Mouse (Mus musculus): ENCODE measurements around the gene Pmel. TPM values are rescaled to one million over a fixed set of nuclear protein-coding genes. Genes with fewer than 3 reads are reported as not detected.

Pmel gene
- polyA plus RNA-seq, 1 experiment from 2014 or later, result 2.3 TPM

DNA sequence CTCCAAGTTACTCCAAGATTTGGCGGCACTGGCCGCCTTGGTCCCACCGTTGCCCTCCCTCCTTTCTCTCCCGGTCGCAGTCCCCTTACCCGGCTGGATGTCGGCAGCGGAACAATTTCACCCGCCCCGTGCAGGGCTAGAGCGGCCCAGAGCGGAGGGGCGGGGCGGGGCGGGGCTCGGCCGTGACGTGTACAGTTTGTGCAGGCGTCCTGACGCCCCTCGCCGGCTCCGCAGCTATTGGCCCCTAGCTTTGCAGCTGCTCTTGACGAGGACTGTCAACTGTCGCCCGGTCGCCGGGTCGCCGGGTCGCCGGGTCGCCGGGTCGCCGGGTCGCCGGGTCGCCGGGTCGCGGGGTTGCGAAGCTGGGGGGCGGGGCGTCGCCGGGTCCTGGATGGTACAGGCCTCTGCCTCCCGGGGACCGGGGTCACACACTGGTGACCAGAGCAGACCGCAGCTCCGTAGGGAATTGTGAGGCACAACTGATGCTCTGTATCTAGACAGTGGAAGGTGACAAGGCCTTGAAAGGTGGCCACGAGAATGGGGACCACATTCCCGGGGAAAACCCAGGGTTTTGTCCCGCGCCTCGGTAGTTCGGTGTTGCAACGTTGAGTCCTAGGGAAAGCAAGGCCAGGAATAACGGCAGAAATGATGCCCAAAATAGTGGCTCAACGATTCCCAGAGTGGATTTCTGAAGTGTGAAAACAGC lies 30.1 kb upstream of the Pmel start, which contains the start of gene Suox:
Gene Suox, minus strand, starts transcription at position 311 of the 706 bp plus-strand sequence.
- H3K36me3 ChIP-seq, result peaks cover 22% of the 10 kb centered on the region
- no peaks in the 10 kb centered on the region for H3K27me3 ChIP-seq
- peaks cover 19% of the 10 kb centered on the region for H3K4me1 ChIP-seq
- peak within 1 kb of the TSS; percentile 48; the same call in 1 of the 2 replicates for H3K27ac ChIP-seq
- H3K9ac ChIP-seq, result peak within 1 kb of the TSS; percentile 72
- peak; percentile 92 for ATAC-seq (ENCODE audit: low FRiP score, low read depth)
- H3K9me3 ChIP-seq, result no peaks in the 10 kb centered on the region
- WGBS, result under 1% methylated on average over 60 of the region's 60 CpGs
- peak within 1 kb of the TSS; percentile 67 for H3K4me3 ChIP-seq
- H3K4me2 ChIP-seq (replicated peaks), result peak within 1 kb of the TSS; percentile 89

DNA sequence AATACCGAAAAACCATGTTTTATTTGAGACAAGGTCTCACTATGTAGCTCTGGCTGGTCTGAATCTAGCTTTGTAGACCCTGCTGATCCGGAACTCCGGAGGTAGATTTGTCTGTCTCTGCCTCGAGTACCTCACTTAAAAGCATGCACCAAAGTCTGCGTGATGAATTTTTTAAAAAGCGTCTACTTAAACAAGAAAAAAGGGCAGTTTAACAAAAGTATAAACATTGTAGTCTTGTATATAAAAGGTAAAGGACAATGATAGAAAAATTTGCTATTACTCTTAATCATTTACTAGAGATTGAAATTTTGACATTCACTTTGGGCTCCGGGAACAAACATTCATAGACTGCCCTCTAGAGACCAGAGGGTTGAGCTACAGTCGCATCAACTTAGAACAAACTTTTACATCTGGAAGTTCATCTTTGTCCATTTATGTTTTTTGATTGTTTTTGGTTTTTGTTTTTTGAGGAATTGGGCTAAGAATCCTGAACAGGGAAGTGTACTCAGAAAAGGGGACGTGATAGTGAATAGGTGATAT lies 29.5 kb upstream of the Pmel start:
- Histone ChIP-seq H3K9ac (peak overlapping the region; percentile 72), H3K4me2 (replicated peaks) (peak overlapping the region; percentile 89), H3K27me3 (no peaks in the 10 kb centered on the region), H3K4me1 (peaks cover 16% of the 10 kb centered on the region), H3K36me3 (peaks cover 28% of the 10 kb centered on the region), H3K4me3 (peak overlapping the region; percentile 67), H3K9me3 (no peaks in the 10 kb centered on the region), H3K27ac (peak overlapping the region; percentile 48; the same call in 1 of the 2 replicates)
- no peak for ATAC-seq (ENCODE audit: low FRiP score, low read depth)
- WGBS, result 3% methylated on average over 9 of the region's 9 CpGs

DNA sequence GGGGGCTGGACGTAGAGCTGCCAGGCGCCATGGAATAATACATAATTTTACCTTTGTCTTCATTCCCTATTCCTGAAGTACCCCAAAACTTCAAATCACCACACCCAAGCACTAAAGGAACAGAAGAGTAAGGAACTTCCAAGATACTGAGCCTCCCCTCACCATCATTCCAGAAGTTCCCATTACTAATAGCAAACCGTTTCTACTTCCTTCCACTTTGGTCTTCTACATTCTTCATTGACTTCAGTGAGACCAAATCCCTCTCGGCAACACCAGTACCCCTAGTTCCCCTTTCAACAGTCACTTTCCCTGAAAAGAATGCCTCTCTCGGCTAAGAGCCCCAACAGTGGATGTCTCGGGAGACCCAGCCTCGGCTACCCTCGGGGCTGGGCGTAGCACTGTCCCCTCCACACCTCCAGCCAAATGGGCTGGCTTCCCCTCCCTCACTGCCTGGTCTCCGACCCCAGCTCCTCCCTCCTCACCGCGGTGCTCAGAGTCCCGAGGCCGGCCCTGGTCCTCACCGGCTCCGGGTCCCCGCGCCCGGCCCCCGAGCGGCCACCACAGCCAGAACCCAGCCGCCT lies 8.5 kb upstream of the Pmel start:
- Histone ChIP-seq H3K4me1 (peaks cover 10% of the 10 kb centered on the region), H3K4me3 (peak overlapping the region; percentile 95), H3K36me3 (peaks cover 29% of the 10 kb centered on the region), H3K9ac (peak overlapping the region; percentile 96), H3K4me2 (replicated peaks) (peak overlapping the region; percentile 75), H3K27me3 (no peaks in the 10 kb centered on the region), H3K9me3 (no peaks in the 10 kb centered on the region), H3K27ac (peak overlapping the region; percentile 98)
- WGBS, result 2% methylated on average over 22 of the region's 22 CpGs
- ATAC-seq (ENCODE audit: low FRiP score, low read depth), result no peak

DNA sequence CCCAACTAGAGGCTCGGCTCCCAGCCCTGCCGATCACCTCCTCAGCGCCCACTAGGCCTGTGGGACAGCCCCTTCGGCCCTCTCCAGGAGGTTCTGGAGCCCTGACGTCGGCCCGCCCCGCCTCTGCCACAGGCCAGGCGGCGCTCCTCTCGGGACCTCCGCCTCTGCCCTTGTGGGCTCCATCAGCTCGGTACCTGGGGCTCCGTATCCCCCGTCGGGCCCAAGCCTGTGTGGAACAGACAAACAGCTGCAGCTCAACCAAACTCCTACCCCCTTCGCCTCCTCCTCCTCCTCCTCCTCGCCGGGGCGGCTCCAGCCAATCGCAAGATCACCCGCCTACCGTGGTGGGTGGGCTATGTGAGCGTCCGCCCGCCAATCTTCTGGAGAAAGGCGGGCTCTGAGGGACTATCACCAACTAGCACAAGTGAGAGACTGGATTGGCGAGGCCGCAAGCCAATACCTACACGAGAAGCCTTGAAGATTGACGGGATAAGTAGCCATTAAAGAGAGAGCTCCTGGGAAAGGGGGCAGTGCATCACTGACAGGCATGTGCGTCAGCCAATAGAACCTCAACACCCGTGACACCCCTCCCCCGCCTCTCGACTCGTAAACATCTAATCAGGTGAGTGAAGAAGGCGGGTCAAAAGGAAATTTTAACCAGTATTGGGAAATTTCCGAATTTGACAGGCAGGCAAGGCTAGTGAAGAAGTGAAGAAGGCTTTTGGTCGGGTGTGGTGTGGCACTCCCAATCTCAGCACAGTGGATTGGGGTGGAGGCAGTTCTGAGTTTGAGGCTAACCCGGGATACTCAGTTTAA lies 7.8 kb upstream of the Pmel start, which contains the start of gene Rab5b:
Gene Rab5b, minus strand, starts transcription at position 273 of the 816 bp plus-strand sequence.
- 1% methylated on average over 40 of the region's 40 CpGs for WGBS
- Histone ChIP-seq H3K9me3 (no peaks in the 10 kb centered on the region), H3K27ac (peak within 1 kb of the TSS; percentile 98), H3K4me1 (peaks cover 10% of the 10 kb centered on the region), H3K4me2 (replicated peaks) (peak within 1 kb of the TSS; percentile 75), H3K27me3 (no peaks in the 10 kb centered on the region), H3K36me3 (peaks cover 36% of the 10 kb centered on the region), H3K4me3 (peak within 1 kb of the TSS; percentile 95), H3K9ac (peak within 1 kb of the TSS; percentile 96)
- peak; percentile 98 for ATAC-seq (ENCODE audit: low FRiP score, low read depth)

DNA sequence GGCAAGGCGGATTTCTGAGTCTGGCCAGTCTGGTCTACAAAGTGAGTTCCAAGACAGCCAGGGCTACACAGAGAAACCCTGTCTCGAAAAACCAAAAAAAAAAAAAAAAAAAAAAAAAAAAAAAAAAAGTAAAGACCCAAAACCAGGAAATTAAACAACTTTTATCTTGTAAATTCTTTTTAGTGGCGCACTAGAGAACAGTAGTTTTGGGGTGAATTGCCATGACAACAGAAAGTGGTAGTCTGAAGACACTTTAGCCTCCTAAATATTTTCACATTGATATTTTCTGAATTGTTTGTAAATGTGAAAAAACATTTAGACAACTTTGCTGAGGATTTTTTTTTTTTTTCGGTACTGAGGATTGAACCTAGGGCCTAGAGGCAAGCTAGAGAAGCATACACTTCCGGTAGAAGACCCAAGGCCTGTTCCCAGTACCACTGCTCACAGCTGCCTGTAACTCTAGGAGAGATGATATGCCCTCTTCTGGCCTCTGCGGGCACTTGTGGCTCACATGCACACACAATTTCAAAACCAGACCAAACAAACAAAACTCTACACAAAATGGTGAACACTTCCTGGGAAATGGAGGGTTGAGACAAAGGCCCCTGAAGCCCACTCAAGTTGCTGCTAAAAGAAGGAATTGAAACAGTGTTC lies 6.8 kb upstream of the Pmel start:
- H3K4me2 ChIP-seq (replicated peaks), result peak overlapping the region; percentile 58
- no peaks in the 10 kb centered on the region for H3K9me3 ChIP-seq

DNA sequence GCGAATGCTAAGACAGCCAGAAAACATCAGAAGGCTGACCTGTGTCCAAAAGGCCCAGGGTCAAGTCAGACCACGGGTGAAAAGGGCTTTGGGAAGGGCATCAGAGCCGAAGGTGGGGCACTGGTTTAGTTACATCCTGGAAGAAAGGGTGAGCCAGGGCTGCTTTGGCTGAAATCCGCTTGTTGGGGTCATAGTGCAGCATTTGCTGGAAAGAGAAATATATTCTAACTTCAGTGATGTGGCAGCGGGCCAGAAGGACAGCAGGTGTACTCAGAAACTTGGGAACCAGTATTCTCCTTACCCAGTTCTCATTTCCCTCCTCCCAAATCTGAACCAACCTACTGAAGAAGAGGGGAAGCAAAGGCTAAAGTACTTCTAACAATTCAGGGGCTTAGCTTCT lies 5.0 kb upstream of the Pmel start:
- H3K9ac ChIP-seq, result no peak overlapping the region; the same call in 1 of the 2 replicates
- peaks cover 25% of the 10 kb centered on the region for H3K4me1 ChIP-seq
- no peak for ATAC-seq (ENCODE audit: low FRiP score, low read depth)
- H3K4me3 ChIP-seq, result no peak overlapping the region
- no peak overlapping the region for H3K27ac ChIP-seq
- no peaks in the 10 kb centered on the region for H3K27me3 ChIP-seq
- WGBS, result 84% methylated on average over 5 of the region's 5 CpGs
- H3K36me3 ChIP-seq, result peaks cover 56% of the 10 kb centered on the region
- H3K4me2 ChIP-seq (replicated peaks), result no peak overlapping the region
- no peaks in the 10 kb centered on the region for H3K9me3 ChIP-seq

More for the DNA sequence above, 6.8 kb upstream of the Pmel start:
- H3K9ac ChIP-seq, result no peak overlapping the region
- WGBS, result 83% methylated on average over 6 of the region's 6 CpGs
- peak overlapping the region; percentile 53; the same call in 1 of the 2 replicates for H3K27ac ChIP-seq
- peaks cover 10% of the 10 kb centered on the region for H3K4me1 ChIP-seq
- peaks cover 46% of the 10 kb centered on the region for H3K36me3 ChIP-seq
- no peak for ATAC-seq (ENCODE audit: low FRiP score, low read depth)
- no peaks in the 10 kb centered on the region for H3K27me3 ChIP-seq
- H3K4me3 ChIP-seq, result no peak overlapping the region

DNA sequence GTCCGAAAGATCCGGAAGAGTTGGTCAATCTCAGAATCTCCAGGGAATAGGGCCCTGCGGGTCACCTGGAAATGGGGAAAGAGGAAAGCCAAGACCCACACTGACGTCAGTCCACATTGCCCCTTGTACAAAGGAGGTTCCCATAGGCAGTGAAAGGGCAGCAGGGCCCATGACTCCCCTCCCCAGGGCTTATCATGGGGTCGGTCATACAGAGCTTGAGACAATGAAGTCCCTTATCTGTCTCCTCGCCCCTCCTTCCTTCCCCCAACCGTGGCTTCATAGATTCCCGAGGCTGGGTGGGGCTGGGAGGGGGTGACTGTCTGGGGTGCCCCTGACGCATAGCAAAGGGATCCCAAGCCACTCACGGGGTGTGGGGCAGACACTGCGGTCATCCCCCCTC lies 4.4 kb upstream of the Pmel start:
- Histone ChIP-seq H3K9me3 (no peaks in the 10 kb centered on the region), H3K9ac (no peak overlapping the region), H3K4me1 (peaks cover 22% of the 10 kb centered on the region), H3K27ac (no peak overlapping the region), H3K4me2 (replicated peaks) (no peak overlapping the region), H3K27me3 (no peaks in the 10 kb centered on the region), H3K4me3 (no peak overlapping the region), H3K36me3 (peaks cover 56% of the 10 kb centered on the region)
- no peak for ATAC-seq (ENCODE audit: low FRiP score, low read depth)
- 85% methylated on average over 11 of the region's 11 CpGs for WGBS

DNA sequence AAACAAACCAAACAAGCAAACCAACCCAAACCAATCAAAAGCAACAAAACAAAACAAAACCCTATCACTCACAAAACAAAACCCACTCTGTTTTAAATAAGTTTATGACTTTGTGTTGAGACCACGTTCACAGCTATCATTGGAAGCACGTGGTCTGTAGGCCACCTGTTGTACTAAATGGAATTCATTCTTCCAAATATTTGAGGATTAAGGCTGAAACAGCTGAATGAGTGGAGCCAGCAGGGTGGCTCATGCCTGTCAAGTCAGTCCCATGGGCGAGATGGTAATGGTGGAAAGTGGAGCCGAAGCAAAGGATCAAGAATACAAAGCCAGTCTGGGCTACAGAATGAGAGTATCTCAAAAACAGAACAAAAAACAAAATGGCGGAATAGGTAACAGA lies 3.3 kb upstream of the Pmel start:
- no peak for ATAC-seq (ENCODE audit: low FRiP score, low read depth)
- H3K9me3 ChIP-seq, result no peaks in the 10 kb centered on the region
- H3K4me2 ChIP-seq (replicated peaks), result no peak overlapping the region
- H3K27me3 ChIP-seq, result no peaks in the 10 kb centered on the region
- H3K36me3 ChIP-seq, result peaks cover 56% of the 10 kb centered on the region
- 84% methylated on average over 5 of the region's 5 CpGs for WGBS
- H3K4me1 ChIP-seq, result peaks cover 21% of the 10 kb centered on the region
- H3K4me3 ChIP-seq, result no peak overlapping the region
- H3K27ac ChIP-seq, result no peak overlapping the region
- H3K9ac ChIP-seq, result no peak overlapping the region

DNA sequence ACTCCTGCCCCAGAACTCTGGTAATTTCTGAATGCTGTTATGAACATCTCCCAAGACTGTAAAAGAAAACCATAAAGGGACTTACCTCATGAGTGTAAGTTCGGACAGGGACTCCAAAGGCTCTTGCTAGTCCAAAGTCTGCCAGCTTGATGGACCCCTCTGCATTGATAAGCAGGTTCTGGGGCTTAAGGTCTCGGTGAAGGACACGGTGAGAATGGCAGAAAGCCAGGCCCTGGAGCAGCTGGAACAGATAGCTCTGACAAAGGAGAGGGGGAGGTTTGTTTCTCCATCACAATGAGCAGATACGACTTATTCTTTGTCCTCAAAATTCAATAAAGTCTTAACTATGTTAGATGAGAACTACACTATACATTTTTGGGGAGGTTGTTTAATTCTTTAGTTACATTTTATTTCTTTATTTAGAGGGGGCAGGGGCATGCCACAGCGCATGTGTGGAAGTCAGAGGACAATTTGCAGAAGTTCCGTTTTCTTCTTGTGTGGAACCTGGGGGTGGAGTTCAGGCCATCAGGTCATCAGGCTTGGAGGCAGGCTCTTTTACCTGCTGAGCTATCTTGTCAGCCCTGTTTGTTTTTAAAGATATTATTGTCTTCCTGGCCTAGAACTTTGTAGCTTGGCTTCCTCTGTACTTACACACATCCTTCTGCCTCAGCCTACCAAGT lies 1.5 kb upstream of the Pmel start:
- WGBS, result 85% methylated on average over 6 of the region's 6 CpGs
- peaks cover 54% of the 10 kb centered on the region for H3K36me3 ChIP-seq
- H3K9me3 ChIP-seq, result no peaks in the 10 kb centered on the region
- H3K4me3 ChIP-seq, result no peak overlapping the region
- H3K27me3 ChIP-seq, result no peaks in the 10 kb centered on the region
- peak overlapping the region; percentile 10; the same call in 1 of the 2 replicates for H3K27ac ChIP-seq
- H3K4me1 ChIP-seq, result peaks cover 25% of the 10 kb centered on the region
- H3K9ac ChIP-seq, result no peak overlapping the region
- H3K4me2 ChIP-seq (replicated peaks), result no peak overlapping the region; the same call in 1 of the 2 replicates
- no peak for ATAC-seq (ENCODE audit: low FRiP score, low read depth)

DNA sequence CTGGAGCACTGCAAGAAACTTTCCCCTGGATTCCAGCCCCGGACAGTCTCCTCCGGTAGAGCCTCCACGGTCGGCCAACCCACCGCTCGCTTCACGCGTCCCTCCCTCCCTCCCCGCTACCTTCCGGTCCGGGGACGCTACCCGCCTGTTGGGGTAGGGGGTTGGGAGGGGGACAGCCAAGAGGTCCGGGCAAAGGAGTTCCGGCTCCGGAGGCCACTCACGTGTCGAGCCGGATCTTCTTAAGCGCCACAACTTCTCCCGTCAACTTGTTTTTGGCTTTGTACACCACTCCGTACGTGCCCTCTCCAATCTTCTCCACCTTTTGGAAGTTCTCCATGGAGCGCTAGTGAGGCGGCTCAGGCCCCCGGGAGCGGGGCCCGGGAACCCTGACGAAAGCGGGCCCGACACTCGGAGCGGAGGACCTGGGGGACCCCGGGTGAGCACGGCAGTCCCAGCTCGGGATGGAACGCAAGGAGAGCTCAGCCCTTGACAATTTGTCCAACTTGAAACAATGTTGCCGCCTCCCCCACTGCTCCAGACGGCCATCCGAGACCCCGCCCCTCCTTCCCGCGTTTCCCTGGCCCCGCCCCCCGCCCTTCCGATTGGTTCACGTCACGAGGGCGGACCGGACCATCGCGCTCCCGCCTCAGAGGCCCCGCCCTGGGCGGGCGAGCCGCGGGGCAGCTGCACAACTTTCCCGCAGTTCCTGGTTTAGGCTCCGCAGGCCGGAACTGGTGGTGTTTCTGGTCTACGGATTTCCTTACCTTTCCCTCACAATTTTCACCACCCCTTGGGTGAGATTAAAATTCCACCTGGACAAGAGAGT lies 709 bp downstream of the Pmel start, which contains the start of gene Cdk2:
Gene Cdk2, minus strand, starts transcription at position 541 of the 826 bp plus-strand sequence.
- H3K4me3 ChIP-seq, result peak within 1 kb of the TSS; percentile 65
- H3K27me3 ChIP-seq, result no peaks in the 10 kb centered on the region
- H3K4me1 ChIP-seq, result peaks cover 25% of the 10 kb centered on the region
- no peaks in the 10 kb centered on the region for H3K9me3 ChIP-seq
- H3K27ac ChIP-seq, result peak within 1 kb of the TSS; percentile 97
- peaks cover 35% of the 10 kb centered on the region for H3K36me3 ChIP-seq
- peak within 1 kb of the TSS; percentile 82 for H3K9ac ChIP-seq
- ATAC-seq (ENCODE audit: low FRiP score, low read depth), result peak; percentile 93
- under 1% methylated on average over 62 of the region's 62 CpGs for WGBS
- H3K4me2 ChIP-seq (replicated peaks), result peak within 1 kb of the TSS; percentile 91

All from limb, embryonic 13.5 days (tissue).